Mouse (Mus musculus) hindbrain, embryonic 16.5 days (tissue): ENCODE measurements around the gene Jund. TPM values are rescaled to one million over a fixed set of nuclear protein-coding genes. Genes with fewer than 3 reads are reported as not detected.

ENCODE experiments used
- ATAC-seq: fragments of 200-750 bp; cut with Nextera tagmentation; 2 replicates; pipeline ENCODE4 v1.8.0; 2017; ENCODE audit warnings: moderate TSS enrichment, moderate library complexity
- H3K27ac ChIP-seq: fragments of 300-500 bp; sonication (generic); 2 replicates; pipeline ENCODE4 v1.5.1; 2014; ENCODE audit warnings: low read depth, mild to moderate bottlenecking, control low read depth, low read length, moderate library complexity
- H3K27me3 ChIP-seq: fragments of 300-500 bp; sonication (generic); replicated peaks from 2 replicates; pipeline ENCODE4 v1.6.1; 2014; ENCODE audit warnings: low read length; ENCODE audit not compliant: control insufficient read depth, insufficient read depth
- H3K36me3 ChIP-seq: fragments of 300-500 bp; sonication (generic); 2 replicates; pipeline ENCODE4 v1.6.1; 2014; ENCODE audit warnings: mild to moderate bottlenecking, low read length, moderate library complexity, mixed read lengths; ENCODE audit not compliant: control insufficient read depth, insufficient read depth
- H3K4me1 ChIP-seq: fragments of 300-500 bp; sonication (generic); 2 replicates; pipeline ENCODE4 v1.6.1; 2014; ENCODE audit warnings: low read depth, low read length; ENCODE audit not compliant: control insufficient read depth, insufficient read depth
- H3K4me2 ChIP-seq: fragments of 300-500 bp; sonication (generic); 2 replicates; pipeline ENCODE4 v1.6.1; 2014; ENCODE audit warnings: mild to moderate bottlenecking, low read length, control low read depth, moderate library complexity
- H3K4me3 ChIP-seq: fragments of 300-500 bp; sonication (generic); 2 replicates; pipeline ENCODE4 v1.5.1; 2014; ENCODE audit warnings: mild to moderate bottlenecking, low read length, control low read depth, moderate library complexity
- H3K9ac ChIP-seq: fragments of 300-500 bp; sonication (generic); 2 replicates; pipeline ENCODE4 v1.6.1; 2014; ENCODE audit warnings: low read depth, mild to moderate bottlenecking, control low read depth, low read length, moderate library complexity
- H3K9me3 ChIP-seq: fragments of 300-500 bp; sonication (generic); 2 replicates; pipeline ENCODE4 v1.6.1; 2014; ENCODE audit warnings: mild to moderate bottlenecking, low read length, moderate library complexity; ENCODE audit not compliant: control insufficient read depth
- WGBS: fragments of 180-500 bp; shearing (Covaris S2); extraction: QIAGEN DNeasy Blood & Tissue Kit; methylation state at CpG from one replicate; pipeline ENCODE4 v1.1.7; 2014; 5-methylcytosine and 5-hydroxymethylcytosine counted together
- polyA plus RNA-seq: library from polyadenylated mRNA; unstranded; fragments of >200 nt; fragmentation: Nextera tagmentation; extraction: Ambion mirVana; gene quantifications from 2 replicates; pipeline ENCODE4 v1.2.1, GENCODE M21; 2015

Jund gene
- polyA plus RNA-seq, 1 experiment from 2014 or later: 60.0 TPM

GRCm38 (mm10) chr8:70715086-70715485 is 16.3 kb downstream of the Jund start:
- Histone ChIP-seq H3K4me3 (no peak overlapping the region), H3K4me1 (no peaks in the 10 kb centered on the region; the same call in 1 of the 2 replicates), H3K9ac (no peak overlapping the region), H3K36me3 (no peaks in the 10 kb centered on the region), H3K9me3 (no peaks in the 10 kb centered on the region), H3K27ac (no peak overlapping the region), H3K4me2 (no peak overlapping the region), H3K27me3 (no peaks in the 10 kb centered on the region; the same call in none of the 2 replicates)
- WGBS: 75% methylated on average over 2 of the region's 2 CpGs
- no peak for ATAC-seq

DNA sequence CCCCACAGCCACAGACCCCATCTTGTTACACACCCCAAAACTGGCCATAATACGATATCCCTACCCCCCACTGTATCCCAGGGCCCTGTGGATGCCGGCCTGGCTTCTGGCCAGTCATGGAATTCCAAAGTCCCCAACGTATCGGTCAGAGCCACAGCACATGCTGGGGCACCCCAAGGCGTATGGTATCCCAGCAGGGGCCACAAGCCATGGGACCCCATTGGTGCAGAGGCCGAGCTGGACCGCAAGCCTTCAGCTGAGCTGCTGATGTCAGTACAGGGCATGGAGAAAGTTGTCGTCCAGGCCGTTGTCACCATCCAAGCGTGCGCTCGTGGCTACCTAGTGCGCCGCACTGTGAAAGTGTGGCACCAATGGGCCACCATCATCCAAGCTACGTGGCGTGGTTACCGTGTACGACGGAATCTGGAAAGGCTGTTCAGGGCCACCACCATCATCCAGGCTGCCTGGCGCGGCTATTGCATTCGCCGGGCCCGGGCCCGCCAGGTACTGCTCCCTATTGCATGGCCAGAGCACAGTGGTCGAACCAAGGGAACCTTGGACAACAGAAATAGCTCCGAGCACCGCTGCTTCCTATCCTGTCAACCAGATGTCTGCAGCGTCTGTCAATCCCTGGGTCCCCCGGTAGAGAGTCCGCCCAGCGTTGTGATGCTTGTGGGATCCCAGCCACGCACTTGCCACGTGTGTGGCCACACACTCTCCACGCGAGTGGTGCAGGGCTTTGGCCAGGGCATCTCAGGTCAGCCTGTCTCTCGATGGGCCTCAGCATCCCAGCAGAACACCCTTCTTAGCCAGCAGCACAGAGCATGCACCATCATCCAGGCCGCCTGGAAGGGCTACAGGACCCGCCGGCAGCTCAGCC is 18.0 kb downstream of the Jund start:
- no peak for ATAC-seq
- Histone ChIP-seq H3K9ac (no peak overlapping the region), H3K27ac (no peak overlapping the region), H3K4me3 (no peak overlapping the region), H3K36me3 (no peaks in the 10 kb centered on the region), H3K27me3 (no peaks in the 10 kb centered on the region; the same call in none of the 2 replicates), H3K9me3 (no peaks in the 10 kb centered on the region), H3K4me2 (no peak overlapping the region), H3K4me1 (no peaks in the 10 kb centered on the region; the same call in 1 of the 2 replicates)
- WGBS: 82% methylated on average over 40 of the region's 40 CpGs

DNA sequence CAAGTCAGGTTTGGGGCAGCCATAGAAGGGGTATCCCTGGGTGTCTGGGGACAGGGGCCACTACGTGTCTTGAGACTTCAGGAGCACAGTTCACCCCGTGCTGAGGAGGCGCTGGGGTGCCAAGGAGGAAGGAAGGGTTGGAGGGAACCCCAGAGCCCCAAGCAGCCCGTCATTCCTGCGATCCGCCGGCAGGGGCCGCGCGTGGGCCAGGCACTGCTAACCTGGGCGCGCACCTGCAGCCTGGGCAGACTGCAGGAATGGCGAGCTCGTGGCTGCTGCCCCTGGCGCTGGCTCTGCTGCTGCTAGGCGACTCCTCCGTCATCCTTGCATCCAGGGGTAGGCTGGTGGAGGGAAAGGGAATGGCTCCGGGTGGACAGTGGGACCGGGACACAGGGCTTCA is 19.5 kb downstream of the Jund start, which contains the start of gene Gm3336:
TSS of gene Gm3336 (plus strand) at position 247 of the 400 bp plus-strand sequence.
- ATAC-seq: 0 out of 2 replicates have a peak, but pooled peaks have one; percentile 6
- WGBS: 3% methylated on average over 19 of the region's 19 CpGs
- no peak within 1 kb of the TSS; the same call in 1 of the 2 replicates for H3K9ac ChIP-seq
- no peaks in the 10 kb centered on the region for H3K36me3 ChIP-seq
- no peaks in the 10 kb centered on the region; the same call in 1 of the 2 replicates for H3K4me1 ChIP-seq
- H3K27me3 ChIP-seq: no peaks in the 10 kb centered on the region; the same call in none of the 2 replicates
- no peak within 1 kb of the TSS for H3K4me3 ChIP-seq
- H3K4me2 ChIP-seq: peak within 1 kb of the TSS; percentile 17; the same call in 1 of the 2 replicates
- H3K27ac ChIP-seq: no peak within 1 kb of the TSS
- no peaks in the 10 kb centered on the region for H3K9me3 ChIP-seq

GRCm38 (mm10) chr8:70719796-70720270 is 21.1 kb downstream of the Jund start:
- Histone ChIP-seq H3K4me3 (no peak overlapping the region), H3K27ac (no peak overlapping the region), H3K4me1 (no peaks in the 10 kb centered on the region; the same call in 1 of the 2 replicates), H3K27me3 (no peaks in the 10 kb centered on the region; the same call in none of the 2 replicates), H3K9ac (no peak overlapping the region), H3K4me2 (no peak overlapping the region), H3K9me3 (no peaks in the 10 kb centered on the region), H3K36me3 (no peaks in the 10 kb centered on the region)
- ATAC-seq: no peak; the same call in 1 of the 2 replicates
- 70% methylated on average over 9 of the region's 9 CpGs for WGBS

DNA sequence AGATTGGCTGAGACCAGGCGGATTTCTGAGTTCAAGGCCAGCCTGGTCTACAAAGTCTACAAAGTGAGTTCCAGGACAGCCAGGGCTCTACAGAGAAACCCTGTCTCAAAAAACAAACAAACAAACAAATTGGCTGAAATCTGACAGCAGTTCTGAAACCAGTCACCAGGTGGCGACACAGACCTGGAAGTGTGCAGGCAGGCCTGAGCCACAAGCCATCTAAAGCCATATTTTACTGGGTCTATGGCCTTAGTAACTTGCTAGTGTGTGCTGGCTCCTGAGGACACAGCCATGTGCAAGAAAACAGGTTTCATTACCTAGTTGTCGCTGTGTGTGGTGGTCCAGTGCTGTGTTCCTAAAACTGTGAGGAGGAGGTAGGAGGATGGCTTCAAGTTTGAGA is 22.0 kb downstream of the Jund start:
- WGBS: 3% methylated on average over 3 of the region's 3 CpGs
- H3K9me3 ChIP-seq: no peaks in the 10 kb centered on the region
- no peaks in the 10 kb centered on the region for H3K36me3 ChIP-seq
- H3K27me3 ChIP-seq: no peaks in the 10 kb centered on the region; the same call in none of the 2 replicates
- H3K4me1 ChIP-seq: no peaks in the 10 kb centered on the region; the same call in 1 of the 2 replicates
- peak; percentile 79 for ATAC-seq
- no peak overlapping the region for H3K4me3 ChIP-seq
- H3K27ac ChIP-seq: no peak overlapping the region
- no peak overlapping the region for H3K9ac ChIP-seq
- no peak overlapping the region for H3K4me2 ChIP-seq

DNA sequence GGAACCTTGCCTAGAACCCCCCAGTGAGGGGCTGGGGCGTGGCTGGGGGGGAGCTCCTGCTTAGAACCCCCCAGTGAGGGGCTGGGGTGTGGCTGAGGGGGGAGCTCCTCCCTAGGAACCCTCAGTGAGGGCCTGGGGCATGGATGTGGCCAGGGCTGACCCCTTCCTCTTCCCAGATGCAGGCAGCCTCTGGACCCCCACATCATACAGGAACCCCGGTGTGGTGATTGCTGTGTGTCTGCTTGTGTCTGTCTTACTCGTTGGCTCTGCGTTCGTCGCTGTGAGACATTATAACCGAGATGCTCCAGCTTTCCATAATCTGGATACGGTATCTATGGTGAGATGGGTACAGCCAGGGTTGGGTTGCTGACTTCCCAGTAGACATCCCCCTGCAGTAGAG is 22.9 kb downstream of the Jund start:
- ATAC-seq: no peak
- no peaks in the 10 kb centered on the region; the same call in 1 of the 2 replicates for H3K4me1 ChIP-seq
- H3K9me3 ChIP-seq: no peaks in the 10 kb centered on the region
- WGBS: 83% methylated on average over 8 of the region's 8 CpGs
- H3K4me3 ChIP-seq: no peak overlapping the region
- H3K27me3 ChIP-seq: no peaks in the 10 kb centered on the region; the same call in none of the 2 replicates
- no peak overlapping the region for H3K4me2 ChIP-seq
- H3K9ac ChIP-seq: no peak overlapping the region
- no peaks in the 10 kb centered on the region for H3K36me3 ChIP-seq
- no peak overlapping the region for H3K27ac ChIP-seq

DNA sequence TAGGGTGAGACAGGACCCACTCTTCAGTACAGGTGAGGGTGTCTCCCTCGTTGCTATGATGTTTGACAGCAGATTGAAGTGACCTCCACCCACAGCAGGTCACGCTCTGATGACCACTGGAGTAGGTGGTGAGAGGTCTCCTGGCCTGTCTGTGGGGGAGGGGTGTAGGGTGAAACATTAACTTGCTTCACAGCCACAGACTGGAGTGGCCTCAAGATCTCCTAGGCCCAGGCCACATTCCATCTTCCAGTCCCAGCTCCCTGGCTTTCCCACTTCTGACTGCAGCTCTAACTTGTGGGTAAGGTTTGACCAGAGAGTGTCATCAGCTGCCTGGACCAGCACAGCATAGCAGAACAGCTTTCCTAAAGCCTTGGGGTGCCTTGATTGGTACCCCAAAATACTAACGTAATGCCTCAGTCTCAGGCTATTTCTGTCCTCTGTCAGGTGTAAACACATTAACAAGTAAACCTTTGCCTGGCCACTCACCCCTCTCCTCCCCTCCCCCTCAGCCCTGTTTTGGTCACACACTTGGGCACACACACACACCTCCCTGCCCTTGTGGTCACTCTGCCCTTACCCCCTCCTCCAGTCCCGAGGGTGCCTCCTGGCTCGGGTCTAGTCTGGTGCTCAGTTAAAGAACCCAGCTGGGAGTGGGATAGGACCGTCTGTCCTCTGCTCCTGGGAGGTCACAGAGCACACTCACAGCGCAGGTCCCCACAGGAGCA is 24.9 kb downstream of the Jund start, which contains the start of gene Pde4c:
TSS of gene Pde4c (plus strand) at position 235 of the 725 bp plus-strand sequence.
- Histone ChIP-seq H3K4me3 (no peak within 1 kb of the TSS), H3K36me3 (no peaks in the 10 kb centered on the region), H3K27ac (no peak within 1 kb of the TSS), H3K4me1 (no peaks in the 10 kb centered on the region), H3K4me2 (no peak within 1 kb of the TSS), H3K27me3 (peaks cover 3% of the 10 kb centered on the region), H3K9ac (no peak within 1 kb of the TSS), H3K9me3 (no peaks in the 10 kb centered on the region)
- ATAC-seq: no peak
- WGBS: 62% methylated on average over 7 of the region's 7 CpGs

- Histone ChIP-seq H3K9me3 (no peaks in the 10 kb centered on the region), H3K27ac (no peak overlapping the region), H3K4me3 (no peak overlapping the region), H3K36me3 (no peaks in the 10 kb centered on the region), H3K27me3 (peaks cover 8% of the 10 kb centered on the region), H3K4me2 (no peak overlapping the region), H3K9ac (no peak overlapping the region), H3K4me1 (no peaks in the 10 kb centered on the region)
- 79% methylated on average over 12 of the region's 12 CpGs for WGBS
- no peak for ATAC-seq
Observed at GRCm38 (mm10) chr8:70724216-70724615, 25.5 kb downstream of the Jund start.
